Mouse (Mus musculus) small intestine, adult 2 months (tissue): Measurements from ENCODE around the gene Gper1. TPM values are rescaled to one million over a fixed set of nuclear protein-coding genes. Genes with fewer than 3 reads are reported as not detected.

Experiments
- H3K27ac ChIP-seq: fragments of 200-500 bp; 2 replicates; pipeline ENCODE4 v1.5.1; 2012; ENCODE audit warnings: low read depth, low read length, control low read depth, inconsistent platforms; ENCODE audit not compliant: insufficient read depth
- H3K27me3 ChIP-seq: fragments of 200-500 bp; 2 replicates; pipeline ENCODE4 v1.6.1; 2012; ENCODE audit warnings: mild to moderate bottlenecking, moderate library complexity, low read length, inconsistent platforms; ENCODE audit not compliant: control insufficient read depth, insufficient read depth
- H3K36me3 ChIP-seq: fragments of 200-500 bp; 2 replicates; pipeline ENCODE4 v1.6.1; 2012; ENCODE audit warnings: mild to moderate bottlenecking, low read length, control low read depth, inconsistent platforms; ENCODE audit not compliant: control insufficient read depth, insufficient read depth
- H3K4me1 ChIP-seq: fragments of 200-500 bp; 2 replicates; pipeline ENCODE4 v1.6.1; 2012; ENCODE audit warnings: low read length, inconsistent platforms, mixed read lengths; ENCODE audit not compliant: control insufficient read depth, insufficient read depth, insufficient read length
- H3K4me3 ChIP-seq: fragments of 200-500 bp; 2 replicates; pipeline ENCODE4 v1.5.1; 2012; ENCODE audit warnings: low read depth, mild to moderate bottlenecking, control low read depth, inconsistent platforms, low read length, moderate library complexity
- CTCF ChIP-seq: fragments of 200-500 bp; IDR thresholded peaks from 2 replicates; pipeline ENCODE4 v1.5.1; 2012; ENCODE audit warnings: low read depth, mild to moderate bottlenecking, control low read depth, inconsistent platforms, low read length, moderate library complexity, mixed read lengths; ENCODE audit not compliant: insufficient replicate concordance, insufficient read length; ENCODE audit errors: extremely low read depth
- POLR2A ChIP-seq: fragments of 200-500 bp; IDR thresholded peaks from 2 replicates; pipeline ENCODE4 v1.6.1; 2012; ENCODE audit warnings: low read depth, mild to moderate bottlenecking, control low read depth, inconsistent platforms, low read length, moderate library complexity
- WGBS: fragments of 180-500 bp; shearing (Covaris S2); methylation state at CpG from one replicate; pipeline ENCODE4 v1.1.7; 2018; 5-methylcytosine and 5-hydroxymethylcytosine counted together
- polyA plus RNA-seq: library from polyadenylated mRNA; depleted of rRNA; stranded (reverse); fragments of >200 nt; gene quantifications from 2 replicates; pipeline ENCODE4 v1.2.3, GENCODE M21; 2012; rRNA removed

Gper1 gene
- polyA plus RNA-seq, 1 experiment = 1.8 TPM

DNA sequence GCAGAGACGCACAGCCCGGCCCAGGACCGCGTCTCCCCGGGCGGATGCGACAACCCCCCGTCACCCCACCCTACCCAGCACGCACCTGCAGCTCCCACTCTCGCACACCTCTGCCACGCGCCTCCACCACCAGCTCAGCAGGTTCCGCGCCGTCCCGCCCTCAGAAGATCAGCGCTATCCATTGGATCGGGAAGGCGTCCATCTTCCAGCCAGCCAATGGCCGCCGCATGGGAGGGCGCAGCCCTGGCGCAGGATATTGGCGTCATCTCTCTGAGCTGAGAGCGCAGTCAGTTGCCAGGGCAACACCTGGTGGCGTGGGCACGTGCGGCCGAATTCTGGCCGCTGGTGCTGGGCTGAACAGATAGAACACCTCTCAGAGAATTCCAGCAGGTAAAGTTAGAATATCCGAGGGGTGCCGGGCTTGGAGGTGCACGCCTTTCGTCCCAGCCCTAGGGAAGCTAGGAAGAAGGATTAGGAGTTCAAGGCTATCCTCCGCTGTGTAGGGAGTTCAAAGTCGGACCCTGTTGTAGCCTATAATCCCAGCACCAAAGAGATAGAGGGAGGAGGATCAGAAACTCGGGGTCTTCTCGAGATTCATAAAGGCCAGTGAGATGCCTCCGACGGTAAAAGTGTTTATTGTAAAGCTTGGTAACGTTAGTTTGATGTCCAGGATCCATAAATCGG, 37.6 kb downstream of the Gper1 start, which contains the start of gene 3110082I17Rik:
Gene 3110082I17Rik, minus strand, starts transcription at position 144 of the 684 bp plus-strand sequence.
- H3K27me3 ChIP-seq = no peaks in the 10 kb centered on the region
- no peaks in the 10 kb centered on the region for H3K36me3 ChIP-seq
- H3K27ac ChIP-seq = no peak within 1 kb of the TSS
- 5% methylated on average over 42 of the region's 42 CpGs for WGBS
- H3K4me3 ChIP-seq = peak within 1 kb of the TSS; percentile 65
- H3K4me1 ChIP-seq = peaks cover 5% of the 10 kb centered on the region; the same call in 1 of the 2 replicates
- TF ChIP-seq CTCF (no peak), POLR2A (no peak; the same call in 1 of the 2 replicates)

GRCm38 (mm10) chr5:139464874-139465273, 41.9 kb downstream of the Gper1 start:
- WGBS = 17% methylated on average over 4 of the region's 4 CpGs
- no peaks in the 10 kb centered on the region for H3K36me3 ChIP-seq
- no peak for TF ChIP-seq POLR2A
- TF ChIP-seq CTCF = no peak
- H3K27ac ChIP-seq = peak overlapping the region; percentile 39; the same call in 1 of the 2 replicates
- no peak overlapping the region for H3K4me3 ChIP-seq
- no peaks in the 10 kb centered on the region for H3K27me3 ChIP-seq
- H3K4me1 ChIP-seq = peaks cover 12% of the 10 kb centered on the region; the same call in 1 of the 2 replicates

GRCm38 (mm10) chr5:139466373-139466772, 43.4 kb downstream of the Gper1 start:
- H3K36me3 ChIP-seq = 0 out of 2 replicates have a peak, but pooled peaks cover 2% of the 10 kb centered on the region
- no peak overlapping the region for H3K4me3 ChIP-seq
- H3K27ac ChIP-seq = 0 out of 2 replicates have a peak overlapping the region, but pooled peaks have one; percentile 4
- no peaks in the 10 kb centered on the region for H3K27me3 ChIP-seq
- peaks cover 12% of the 10 kb centered on the region; the same call in 1 of the 2 replicates for H3K4me1 ChIP-seq
- WGBS = 35% methylated on average over 2 of the region's 2 CpGs
- TF ChIP-seq POLR2A = no peak

DNA sequence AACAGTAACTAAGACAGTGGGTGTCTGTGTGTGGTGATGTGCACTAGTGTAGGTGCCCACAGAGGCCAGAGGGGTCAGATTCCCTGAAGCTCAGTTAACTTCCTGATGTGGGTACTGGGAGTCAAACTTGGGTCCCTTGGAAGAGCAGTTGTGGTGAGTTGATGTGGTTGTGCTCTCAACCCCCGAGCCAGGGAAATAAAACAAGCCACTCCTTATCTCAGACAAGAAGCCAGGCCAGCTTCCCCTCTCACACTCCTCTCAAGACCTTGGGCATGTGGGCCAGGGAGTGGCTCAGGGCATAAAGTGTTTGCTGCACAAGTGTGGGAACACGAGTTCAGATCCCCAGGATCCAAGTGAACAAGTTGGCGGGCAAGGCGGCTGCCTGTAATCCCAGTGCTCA, 43.9 kb downstream of the Gper1 start:
- Histone ChIP-seq H3K4me1 (peaks cover 12% of the 10 kb centered on the region; the same call in 1 of the 2 replicates), H3K27me3 (no peaks in the 10 kb centered on the region), H3K27ac (no peak overlapping the region), H3K4me3 (no peak overlapping the region), H3K36me3 (peaks cover 5% of the 10 kb centered on the region; the same call in 1 of the 2 replicates)
- WGBS = 61% methylated on average over 4 of the region's 4 CpGs
- TF ChIP-seq CTCF (no peak), POLR2A (no peak)

GRCm38 (mm10) chr5:139467998-139468397, 45.0 kb downstream of the Gper1 start:
- no peak overlapping the region for H3K27ac ChIP-seq
- peaks cover 12% of the 10 kb centered on the region; the same call in 1 of the 2 replicates for H3K4me1 ChIP-seq
- TF ChIP-seq POLR2A = no peak
- 0 out of 2 replicates have a peak, but pooled peaks have one; percentile 13 for TF ChIP-seq CTCF
- H3K36me3 ChIP-seq = peaks cover 17% of the 10 kb centered on the region
- H3K27me3 ChIP-seq = no peaks in the 10 kb centered on the region
- no peak overlapping the region for H3K4me3 ChIP-seq
- WGBS = 66% methylated on average over 5 of the region's 5 CpGs

GRCm38 (mm10) chr5:139474741-139475140, 51.8 kb downstream of the Gper1 start:
- WGBS = 88% methylated on average over 9 of the region's 9 CpGs
- TF ChIP-seq CTCF = no peak
- no peak for TF ChIP-seq POLR2A

More at GRCm38 (mm10) chr5:139474741-139475140, 51.8 kb downstream of the Gper1 start:
- peaks cover 66% of the 10 kb centered on the region for H3K36me3 ChIP-seq
- no peak overlapping the region for H3K27ac ChIP-seq
- H3K4me3 ChIP-seq = no peak overlapping the region
- H3K4me1 ChIP-seq = no peaks in the 10 kb centered on the region
- no peaks in the 10 kb centered on the region for H3K27me3 ChIP-seq

Other genes with a start within 250 kb of the Gper1 start
- 15.4 and 27.5 TPM in 2 replicates for gene Sun1, start 222.5 kb upstream of the Gper1 start, polyA plus RNA-seq
- gene Get4, start 170.8 kb upstream of the Gper1 start, polyA plus RNA-seq = 82.6 and 240 TPM in 2 replicates
- gene Adap1, start 97.5 kb upstream of the Gper1 start, polyA plus RNA-seq = 57.8 and 234 TPM in 2 replicates
- gene Cox19, start 71.7 kb upstream of the Gper1 start, polyA plus RNA-seq = 58.8 and 104 TPM in 2 replicates
- 0.32 and 2.0 TPM in 2 replicates for gene Cyp2w1, start 70.5 kb upstream of the Gper1 start, polyA plus RNA-seq
- gene Gpr146, start 45.5 kb upstream of the Gper1 start, polyA plus RNA-seq = 4.0 and 6.8 TPM in 2 replicates
- gene C130050O18Rik, start 17.9 kb upstream of the Gper1 start, polyA plus RNA-seq = 3.0 and 3.5 TPM in 2 replicates
- 6.1 and 6.2 TPM in 2 replicates for gene 3110082I17Rik, start 37.4 kb downstream of the Gper1 start, polyA plus RNA-seq
- gene Zfand2a, start 61.4 kb downstream of the Gper1 start, polyA plus RNA-seq = 9.6 and 22.6 TPM in 2 replicates
- gene Uncx, start 120.3 kb downstream of the Gper1 start, polyA plus RNA-seq = not detected in 2 replicates